Mouse (Mus musculus) embryonic facial prominence, embryonic 11.5 days (tissue): ENCODE measurements at regions not wholly inside any gene's neighbourhood (a gene's known extent, or its start where the extent isn't known, plus 50 kb on each side); places are given as distances from the start of the nearest gene placed in this dataset.
A peak's percentile ranks its signal among the peaks of the same experiment; 100 is the strongest.

Source experiments
- ATAC-seq: fragments of 200-750 bp; cut with Nextera tagmentation; replicated peaks from 2 replicates; pipeline ENCODE4 v1.8.0; 2017; ENCODE audit warnings: low read depth; ENCODE audit not compliant: insufficient number of reproducible peaks, low FRiP score, low TSS enrichment
- DNase-seq: peaks from one replicate; pipeline ENCODE4 v3.0.0-alpha.2; 2015; ENCODE audit warnings: low spot score
- H3K27ac ChIP-seq: fragments of 300-500 bp; sonication (generic); replicated peaks from 2 replicates; pipeline ENCODE4 v1.5.1; 2014; ENCODE audit warnings: mild to moderate bottlenecking, low read depth, low read length, control low read depth
- H3K27me3 ChIP-seq: fragments of 300-500 bp; sonication (generic); 2 replicates; pipeline ENCODE4 v1.6.1; 2014; ENCODE audit warnings: mild to moderate bottlenecking, low read length, moderate library complexity, mixed read lengths; ENCODE audit not compliant: control insufficient read depth, insufficient read depth
- H3K36me3 ChIP-seq: fragments of 300-500 bp; sonication (generic); replicated peaks from 2 replicates; pipeline ENCODE4 v1.6.1; 2014; ENCODE audit warnings: low read depth, mild to moderate bottlenecking, low read length, moderate library complexity, mixed read lengths; ENCODE audit not compliant: control insufficient read depth, insufficient read depth
- H3K4me1 ChIP-seq: fragments of 300-500 bp; sonication (generic); 2 replicates; pipeline ENCODE4 v1.6.1; 2014; ENCODE audit warnings: low read length, mixed read lengths; ENCODE audit not compliant: control insufficient read depth, insufficient read depth
- H3K4me2 ChIP-seq: fragments of 300-500 bp; sonication (generic); 2 replicates; pipeline ENCODE4 v1.6.1; 2014; ENCODE audit warnings: low read depth, mild to moderate bottlenecking, control low read depth, low read length, moderate library complexity
- H3K4me3 ChIP-seq: fragments of 300-500 bp; sonication (generic); 2 replicates; pipeline ENCODE4 v1.5.1; 2014; ENCODE audit warnings: low read depth, low read length, control low read depth
- H3K9ac ChIP-seq: fragments of 300-500 bp; sonication (generic); replicated peaks from 2 replicates; pipeline ENCODE4 v1.6.1; 2014; ENCODE audit warnings: mild to moderate bottlenecking, control low read depth, low read length
- H3K9me3 ChIP-seq: fragments of 300-500 bp; sonication (generic); replicated peaks from 2 replicates; pipeline ENCODE4 v1.6.1; 2016; ENCODE audit warnings: mild to moderate bottlenecking, low read length, inconsistent platforms, mixed read lengths; ENCODE audit not compliant: control insufficient read depth
- WGBS: fragments of 180-500 bp; shearing (Covaris S2); extraction: QIAGEN DNeasy Blood & Tissue Kit; methylation state at CpG from one replicate; pipeline ENCODE4 v1.1.7; 2014; 5-methylcytosine and 5-hydroxymethylcytosine counted together

DNA sequence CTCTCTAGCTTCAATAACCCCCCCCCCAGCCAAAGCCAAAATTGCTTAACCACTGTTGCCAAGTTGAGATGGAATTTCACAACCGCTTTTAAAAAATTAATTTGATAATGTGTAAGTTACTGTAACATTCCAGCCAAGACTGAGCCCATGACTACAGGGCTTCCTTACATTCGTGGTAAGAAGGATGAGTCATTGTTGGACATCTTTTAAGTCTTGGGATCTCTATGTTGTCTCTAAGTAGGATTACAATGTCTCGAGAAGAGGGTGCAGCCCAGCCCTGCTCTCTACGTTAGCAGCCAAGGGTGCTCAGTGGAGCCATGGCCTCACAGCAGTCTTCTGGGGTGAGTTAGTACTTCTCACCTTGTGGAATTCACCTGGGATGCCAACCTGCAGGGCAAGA lies 164.4 kb upstream of the Slc24a5 start:
- ATAC-seq: no peak

DNA sequence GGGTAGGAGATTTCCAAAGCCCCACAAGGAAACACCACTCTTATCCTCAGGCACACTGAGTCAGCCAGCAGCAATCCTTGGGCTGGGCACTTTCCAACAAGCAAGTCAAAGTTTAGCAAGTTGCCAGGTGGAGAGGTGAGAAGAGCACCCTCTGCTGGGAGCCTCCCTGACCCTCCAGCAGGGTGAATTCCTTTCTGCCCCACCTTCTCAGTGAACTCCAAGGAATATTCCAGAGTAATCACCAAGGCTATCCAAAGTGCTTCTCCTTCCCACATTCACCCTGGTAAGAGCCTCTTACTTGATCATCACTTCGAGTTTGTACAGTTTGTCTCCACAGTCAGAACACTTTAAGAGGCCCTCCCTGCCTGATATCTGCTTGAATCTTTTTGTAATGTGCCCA lies 162.8 kb upstream of the Slc24a5 start:
- DNase-seq: no peak
- Histone ChIP-seq H3K4me2 (no peak overlapping the region), H3K4me1 (no peaks in the 10 kb centered on the region), H3K27ac (no peak overlapping the region), H3K36me3 (no peaks in the 10 kb centered on the region), H3K9ac (no peak overlapping the region), H3K27me3 (no peaks in the 10 kb centered on the region), H3K4me3 (no peak overlapping the region), H3K9me3 (no peaks in the 10 kb centered on the region)
- WGBS: 77% methylated on average over 1 of the region's 1 CpGs
- ATAC-seq: no peak

More for the DNA sequence above, 164.4 kb upstream of the Slc24a5 start:
- Histone ChIP-seq H3K9me3 (no peaks in the 10 kb centered on the region), H3K27ac (no peak overlapping the region), H3K4me2 (no peak overlapping the region), H3K4me3 (no peak overlapping the region), H3K9ac (no peak overlapping the region), H3K36me3 (no peaks in the 10 kb centered on the region), H3K4me1 (no peaks in the 10 kb centered on the region), H3K27me3 (no peaks in the 10 kb centered on the region)
- 82% methylated on average over 4 of the region's 4 CpGs for WGBS
- DNase-seq: no peak

GRCm38 (mm10) chr2:124918986-124919761 lies 148.8 kb upstream of the Slc24a5 start:
- Histone ChIP-seq H3K27ac (no peak overlapping the region), H3K4me3 (no peak overlapping the region), H3K4me2 (no peak overlapping the region), H3K36me3 (no peaks in the 10 kb centered on the region), H3K4me1 (no peaks in the 10 kb centered on the region), H3K9ac (no peak overlapping the region), H3K9me3 (no peaks in the 10 kb centered on the region), H3K27me3 (no peaks in the 10 kb centered on the region)
- 55% methylated on average over 7 of the region's 7 CpGs for WGBS
- ATAC-seq (no peak), DNase-seq (no peak)

DNA sequence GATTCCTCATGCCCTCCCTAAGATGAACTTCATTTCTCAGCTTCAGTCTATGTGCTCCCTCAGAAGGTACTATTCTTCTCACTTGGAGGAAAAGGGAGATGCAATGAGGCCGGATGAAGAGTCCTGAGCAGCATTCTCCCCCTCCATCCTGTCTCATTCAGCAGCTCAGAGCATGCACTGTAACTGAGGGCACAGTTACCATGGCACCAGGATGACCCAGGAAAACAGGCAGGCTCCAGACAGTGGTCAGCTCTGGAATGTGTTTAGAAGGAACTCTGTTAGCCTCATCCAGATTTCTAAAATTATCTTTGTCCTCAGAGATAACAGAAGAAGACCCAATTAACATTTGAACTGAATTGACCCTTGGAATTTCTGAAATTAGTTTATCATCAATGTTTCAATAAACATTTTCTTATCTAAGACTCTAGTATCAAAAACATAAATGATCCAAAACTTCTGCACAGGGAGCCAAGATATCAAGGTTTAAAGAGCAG lies 148.1 kb upstream of the Slc24a5 start:
- 32% methylated on average over 1 of the region's 1 CpGs for WGBS
- ATAC-seq: no peak

DNA sequence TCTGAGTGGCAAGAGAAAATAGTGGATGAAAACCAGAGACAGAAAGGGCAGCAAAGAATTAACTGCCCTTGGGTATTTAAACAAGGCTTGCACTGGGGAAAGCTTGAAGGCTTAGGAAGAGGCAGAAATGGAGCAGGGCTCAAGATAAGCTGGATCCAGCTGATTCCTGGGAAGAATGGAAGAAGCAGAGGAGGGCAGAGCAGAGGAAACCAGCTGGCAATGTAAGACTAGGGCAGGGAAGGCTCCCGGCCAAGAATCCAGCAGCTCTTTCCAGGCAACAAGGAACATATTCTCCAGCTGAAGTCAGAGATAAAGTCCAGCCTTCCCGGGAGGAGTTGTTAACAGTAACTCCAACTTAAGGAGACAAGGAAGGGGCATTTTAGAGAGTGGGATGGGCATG lies 147.7 kb upstream of the Slc24a5 start:
- Histone ChIP-seq H3K27ac (no peak overlapping the region), H3K9ac (no peak overlapping the region), H3K27me3 (no peaks in the 10 kb centered on the region), H3K4me3 (no peak overlapping the region), H3K4me2 (no peak overlapping the region), H3K4me1 (no peaks in the 10 kb centered on the region), H3K9me3 (no peaks in the 10 kb centered on the region), H3K36me3 (no peaks in the 10 kb centered on the region)
- DNase-seq (no peak), ATAC-seq (no peak)
- WGBS: 71% methylated on average over 2 of the region's 2 CpGs

More for the DNA sequence above, 148.1 kb upstream of the Slc24a5 start:
- Histone ChIP-seq H3K4me3 (no peak overlapping the region), H3K9ac (no peak overlapping the region), H3K27me3 (no peaks in the 10 kb centered on the region), H3K4me1 (no peaks in the 10 kb centered on the region), H3K9me3 (no peaks in the 10 kb centered on the region), H3K27ac (no peak overlapping the region), H3K36me3 (no peaks in the 10 kb centered on the region), H3K4me2 (no peak overlapping the region)
- no peak for DNase-seq

DNA sequence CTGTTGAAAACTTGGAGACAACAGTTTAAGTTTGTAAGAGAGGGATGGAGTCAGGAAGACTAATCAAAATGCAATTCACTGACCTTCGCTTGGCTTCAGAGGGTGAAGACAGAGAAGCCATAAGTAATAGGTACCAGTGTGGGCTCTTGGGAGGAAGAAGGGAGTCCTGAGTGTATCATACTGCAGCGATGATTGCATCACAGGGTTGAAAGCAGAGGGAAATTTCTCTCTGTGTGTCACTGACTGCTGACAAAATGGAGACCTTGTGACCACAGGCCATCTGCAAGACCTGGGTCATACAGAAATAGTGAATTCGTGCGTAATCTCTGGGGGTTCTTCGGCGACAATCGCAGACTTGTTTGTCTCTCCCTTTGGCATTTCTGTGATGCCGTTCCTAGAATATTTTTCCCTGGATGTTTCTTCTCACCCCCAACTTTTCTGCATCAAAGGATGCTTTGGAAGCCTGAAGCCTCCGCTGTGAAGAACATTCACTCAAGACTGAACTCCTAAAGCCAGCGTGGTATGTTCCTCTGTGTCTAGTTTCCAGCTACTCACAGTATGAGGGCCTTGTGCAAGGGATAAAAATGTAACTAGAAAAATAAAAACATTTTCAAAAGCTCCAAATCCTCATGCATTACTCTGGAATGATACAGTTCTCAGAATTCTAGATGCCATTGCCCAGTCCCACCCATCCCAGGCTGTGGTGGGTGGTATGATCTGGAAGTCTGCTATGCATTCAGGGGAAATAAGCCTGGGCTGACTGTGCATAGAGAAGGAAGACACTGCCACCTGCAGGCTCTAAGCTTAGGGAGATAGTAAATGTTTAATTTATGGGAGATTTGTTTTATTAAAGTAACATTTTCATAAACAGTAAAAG lies 139.8 kb upstream of the Slc24a5 start:
- H3K4me2 ChIP-seq: no peak overlapping the region
- H3K27me3 ChIP-seq: no peaks in the 10 kb centered on the region
- 90% methylated on average over 10 of the region's 10 CpGs for WGBS
- no peak for ATAC-seq
- H3K9me3 ChIP-seq: no peaks in the 10 kb centered on the region
- H3K27ac ChIP-seq: no peak overlapping the region
- no peaks in the 10 kb centered on the region for H3K4me1 ChIP-seq
- no peak overlapping the region for H3K9ac ChIP-seq
- no peaks in the 10 kb centered on the region for H3K36me3 ChIP-seq
- peak; percentile 69 for DNase-seq
- H3K4me3 ChIP-seq: no peak overlapping the region

DNA sequence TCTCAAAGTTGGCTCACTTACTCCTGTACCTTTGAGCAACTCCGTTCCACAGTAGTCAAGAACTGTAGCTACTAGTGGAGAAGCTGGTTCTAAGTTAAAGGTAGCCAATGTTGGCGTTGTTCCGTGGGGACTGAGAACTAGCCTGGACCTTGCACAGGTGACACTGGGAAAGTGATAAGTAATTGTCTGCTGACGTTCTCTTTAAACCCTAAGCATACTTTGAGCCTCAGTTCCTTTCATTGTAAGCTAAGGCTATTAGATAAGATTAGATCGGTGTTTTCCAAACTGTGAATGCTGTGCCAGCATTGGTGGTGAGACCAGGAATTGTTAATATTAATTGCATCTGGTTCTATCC lies 139.2 kb upstream of the Slc24a5 start:
- Histone ChIP-seq H3K27ac (no peak overlapping the region), H3K9me3 (no peaks in the 10 kb centered on the region), H3K36me3 (no peaks in the 10 kb centered on the region), H3K9ac (no peak overlapping the region), H3K4me2 (no peak overlapping the region), H3K4me3 (no peak overlapping the region), H3K27me3 (no peaks in the 10 kb centered on the region), H3K4me1 (no peaks in the 10 kb centered on the region)
- WGBS: 81% methylated on average over 5 of the region's 5 CpGs
- DNase-seq (no peak), ATAC-seq (no peak)

DNA sequence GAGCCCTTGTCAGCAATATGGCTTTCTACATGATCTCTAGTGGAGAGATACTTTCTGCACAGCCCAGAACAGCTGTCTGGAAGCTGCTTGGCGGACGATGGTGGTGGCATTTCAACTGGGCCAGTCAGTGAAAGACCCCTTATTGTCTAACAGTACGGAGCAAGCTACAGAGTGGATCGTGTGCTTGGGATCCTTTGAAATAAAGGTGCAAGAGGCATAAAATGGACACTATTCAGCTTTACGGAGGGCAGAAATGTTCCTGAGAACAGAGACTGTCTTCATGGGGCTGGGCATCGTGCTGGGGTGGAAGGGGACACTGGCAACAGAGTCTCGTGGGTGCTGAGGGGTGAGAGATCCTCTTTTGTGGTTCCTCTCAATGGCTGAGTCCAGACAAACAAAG lies 137.2 kb upstream of the Slc24a5 start:
- Histone ChIP-seq H3K4me1 (no peaks in the 10 kb centered on the region), H3K9me3 (no peaks in the 10 kb centered on the region), H3K27ac (no peak overlapping the region), H3K9ac (no peak overlapping the region), H3K27me3 (no peaks in the 10 kb centered on the region), H3K4me2 (no peak overlapping the region), H3K4me3 (no peak overlapping the region), H3K36me3 (no peaks in the 10 kb centered on the region)
- no peak for ATAC-seq
- 25% methylated on average over 7 of the region's 7 CpGs for WGBS
- DNase-seq: no peak
